Mouse (Mus musculus) R1 (cell line): ENCODE results near the gene Sp2.

ENCODE experiments used
- DNase-seq: peaks from one replicate; pipeline ENCODE4 v3.0.0-alpha.2; 2018; ENCODE audit warnings: low read depth, low spot score

Gene Sp2

GRCm38 (mm10) chr11:96995836-96996772 is 13.3 kb upstream of the Sp2 start:
- no peak for DNase-seq

DNA sequence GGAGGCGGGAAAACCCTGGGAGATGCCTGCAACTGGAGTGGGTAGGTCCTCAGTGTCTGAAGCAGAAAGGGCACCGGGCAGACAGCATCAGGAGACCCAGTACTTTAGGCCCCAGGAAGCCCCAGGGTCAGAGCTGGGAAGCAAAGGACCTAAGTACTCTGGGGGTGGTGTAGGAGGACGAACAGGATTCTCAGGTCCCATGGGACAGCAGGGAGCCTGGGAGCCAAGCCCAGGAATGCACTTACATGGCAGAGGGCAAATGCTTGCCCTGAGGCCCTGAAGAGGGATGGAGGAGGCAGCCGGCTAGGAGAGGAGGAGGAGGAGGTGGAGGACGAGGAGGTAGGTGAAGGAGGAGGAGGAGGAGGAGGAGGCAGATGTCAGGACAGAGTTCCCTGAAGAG is 12.3 kb upstream of the Sp2 start:
- no peak for DNase-seq

GRCm38 (mm10) chr11:96992722-96993311 is 10.1 kb upstream of the Sp2 start:
- DNase-seq: no peak

GRCm38 (mm10) chr11:96991501-96991900 is 8.7 kb upstream of the Sp2 start:
- DNase-seq: no peak

DNA sequence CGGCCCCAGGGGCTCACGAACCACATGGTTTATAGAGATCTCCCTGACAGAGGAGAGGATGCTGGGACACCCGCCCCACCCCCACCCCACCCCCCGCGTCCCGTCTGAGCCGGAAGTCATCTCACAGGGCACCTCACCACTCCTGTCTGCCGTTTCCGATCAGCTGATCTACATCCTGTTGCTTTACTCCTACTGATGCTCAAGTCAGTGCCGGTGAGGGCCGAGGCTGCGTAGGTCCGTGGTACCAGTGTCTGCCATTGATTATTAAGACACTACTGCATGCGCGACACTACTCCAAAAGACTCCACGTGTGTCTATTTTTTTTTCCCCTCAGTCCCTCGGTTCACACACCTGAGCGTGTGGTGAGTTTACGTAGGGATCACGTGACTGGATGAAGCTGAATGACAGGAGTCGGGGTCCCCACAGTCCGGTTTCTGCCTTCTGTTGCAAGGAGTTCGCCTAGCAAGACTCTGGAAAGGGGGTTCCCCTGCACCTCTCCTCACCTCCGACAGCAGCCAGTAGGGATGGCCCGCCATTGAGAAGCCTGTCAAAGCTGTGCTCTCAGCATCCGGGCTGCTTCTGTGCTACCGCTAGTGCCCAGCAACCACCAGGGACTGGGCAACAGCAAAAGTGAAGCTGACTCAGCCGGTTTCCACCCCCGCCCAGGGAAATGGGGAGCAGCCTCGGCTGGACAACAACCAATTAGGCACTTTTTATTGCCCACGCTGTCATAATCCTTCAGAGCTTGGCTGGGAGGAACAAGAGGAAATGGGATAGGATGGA is 5.3 kb upstream of the Sp2 start:
- peak; percentile 75 for DNase-seq

GRCm38 (mm10) chr11:96986463-96986862 is 3.7 kb upstream of the Sp2 start:
- no peak for DNase-seq

DNA sequence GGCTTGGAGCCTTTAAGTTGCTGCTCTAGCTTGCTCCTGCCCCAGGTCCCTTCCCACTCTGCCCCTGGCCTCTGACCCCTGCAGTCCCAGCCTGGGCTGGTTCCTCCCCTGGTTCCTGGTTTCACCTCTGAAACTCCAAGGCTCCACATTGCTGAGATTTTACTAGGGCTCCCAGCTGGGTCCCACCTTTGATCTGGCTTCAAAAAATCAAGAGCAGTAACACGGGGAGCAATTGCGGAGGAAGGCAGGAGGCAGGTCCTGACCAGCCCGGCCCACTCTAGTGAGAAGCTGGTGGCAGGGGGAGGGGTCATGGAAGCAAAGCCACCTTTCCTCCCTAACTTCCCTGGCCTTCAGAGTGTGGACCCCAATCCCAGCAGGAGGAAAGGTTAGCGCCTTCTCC is 2.1 kb upstream of the Sp2 start:
- DNase-seq: no peak

GRCm38 (mm10) chr11:96982355-96982754 is 404 bp downstream of the Sp2 start:
- DNase-seq: peak; percentile 91

- DNase-seq: no peak
Measured at GRCm38 (mm10) chr11:96981461-96981860, 1.3 kb downstream of the Sp2 start.

GRCm38 (mm10) chr11:96980021-96980420 is 2.7 kb downstream of the Sp2 start:
- peak; percentile 93 for DNase-seq

GRCm38 (mm10) chr11:96979329-96979728 is 3.4 kb downstream of the Sp2 start:
- DNase-seq: peak; percentile 71

DNA sequence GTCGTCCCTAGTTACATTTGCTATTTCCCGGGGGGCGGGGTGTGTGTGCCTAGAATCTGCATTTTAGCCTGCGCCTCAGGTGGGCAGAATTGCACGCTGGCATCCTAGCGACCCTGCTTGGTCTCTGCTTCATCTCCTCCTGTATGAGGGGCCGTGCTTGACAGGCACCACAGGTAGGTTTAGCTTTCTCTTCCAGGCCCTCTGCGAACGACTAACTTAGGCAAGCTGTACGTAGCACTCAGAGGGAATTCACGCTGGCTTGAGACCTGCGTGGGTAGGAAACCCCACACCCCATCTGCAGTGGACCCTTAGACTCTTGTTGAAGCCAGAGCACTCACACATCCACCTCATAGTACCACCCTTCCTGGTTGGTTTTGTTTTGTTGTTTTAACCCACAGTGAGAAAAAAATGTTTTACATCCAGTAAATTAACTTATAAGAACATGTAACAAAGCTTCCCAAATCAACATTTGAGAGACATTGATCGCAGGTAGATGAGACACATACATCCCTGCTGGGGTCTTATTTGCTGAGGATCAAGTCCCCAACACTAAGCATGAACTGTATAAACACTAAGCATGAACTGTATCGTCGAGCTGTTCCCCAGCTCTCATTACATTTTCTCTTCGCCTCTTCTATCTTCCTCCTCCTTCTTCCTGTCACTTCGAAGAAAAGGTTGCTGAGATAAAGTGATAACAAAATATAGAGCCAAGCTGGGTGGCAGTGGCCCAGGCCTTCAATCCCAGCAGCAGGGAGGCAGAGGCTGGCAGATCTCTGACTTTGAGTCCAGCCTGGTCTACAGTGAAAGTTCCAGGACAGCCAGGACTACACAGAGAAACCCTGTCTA is 4.1 kb downstream of the Sp2 start:
- no peak for DNase-seq

DNA sequence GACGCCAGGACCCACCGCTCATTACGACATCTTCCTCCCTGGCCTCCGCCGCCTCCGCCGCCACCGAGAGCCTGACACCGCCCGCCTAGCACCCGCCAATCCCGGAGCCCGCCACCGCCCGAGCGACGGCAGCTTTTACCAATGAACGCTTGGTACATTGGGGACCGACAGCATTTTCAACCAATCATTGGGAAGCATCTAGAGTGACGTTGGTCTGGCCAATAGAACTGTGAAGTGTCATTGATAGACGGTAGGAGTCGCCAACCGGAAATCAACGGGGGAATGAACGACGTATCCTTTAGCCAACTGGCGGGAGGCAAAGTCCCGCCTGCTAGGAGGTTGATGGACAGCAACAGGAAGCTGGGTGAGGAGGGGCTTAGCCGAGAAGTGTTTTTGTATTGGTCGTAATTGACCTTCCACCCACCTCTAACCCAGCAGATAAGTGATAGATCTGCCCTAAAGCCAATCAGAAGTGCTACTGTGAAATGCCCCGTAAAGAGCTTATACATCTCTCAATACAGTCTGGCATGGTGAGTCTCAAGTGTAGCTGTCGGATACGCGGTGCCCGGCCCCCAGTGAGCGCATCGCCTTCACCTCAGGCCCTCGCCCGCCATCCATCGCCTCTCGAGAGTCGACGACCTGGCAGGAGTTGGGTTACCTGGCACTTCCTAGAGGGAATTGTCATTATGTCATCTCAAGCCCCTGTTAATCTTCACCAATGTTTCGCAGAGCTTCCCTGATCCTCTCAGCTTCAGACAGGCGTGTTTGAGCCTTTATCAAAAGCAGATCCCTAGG is 5.0 kb downstream of the Sp2 start:
- DNase-seq: peak; percentile 100

GRCm38 (mm10) chr11:96976911-96977591 is 5.7 kb downstream of the Sp2 start:
- peak; percentile 86 for DNase-seq

DNA sequence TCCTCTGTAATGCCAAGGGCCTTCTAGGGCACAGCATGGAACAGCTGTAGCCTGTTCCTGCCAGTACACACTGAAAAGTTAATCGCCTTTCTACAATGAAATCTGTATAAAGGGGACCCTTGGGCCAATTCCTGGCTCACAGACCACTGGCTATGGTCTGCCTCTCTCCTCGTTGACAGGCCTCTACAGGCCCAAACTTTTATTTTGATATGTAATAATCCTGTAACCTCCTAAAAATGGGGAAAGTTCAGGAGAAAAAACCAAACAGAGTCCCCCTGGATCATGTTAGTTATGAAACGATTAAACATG is 6.4 kb downstream of the Sp2 start:
- DNase-seq: no peak

DNA sequence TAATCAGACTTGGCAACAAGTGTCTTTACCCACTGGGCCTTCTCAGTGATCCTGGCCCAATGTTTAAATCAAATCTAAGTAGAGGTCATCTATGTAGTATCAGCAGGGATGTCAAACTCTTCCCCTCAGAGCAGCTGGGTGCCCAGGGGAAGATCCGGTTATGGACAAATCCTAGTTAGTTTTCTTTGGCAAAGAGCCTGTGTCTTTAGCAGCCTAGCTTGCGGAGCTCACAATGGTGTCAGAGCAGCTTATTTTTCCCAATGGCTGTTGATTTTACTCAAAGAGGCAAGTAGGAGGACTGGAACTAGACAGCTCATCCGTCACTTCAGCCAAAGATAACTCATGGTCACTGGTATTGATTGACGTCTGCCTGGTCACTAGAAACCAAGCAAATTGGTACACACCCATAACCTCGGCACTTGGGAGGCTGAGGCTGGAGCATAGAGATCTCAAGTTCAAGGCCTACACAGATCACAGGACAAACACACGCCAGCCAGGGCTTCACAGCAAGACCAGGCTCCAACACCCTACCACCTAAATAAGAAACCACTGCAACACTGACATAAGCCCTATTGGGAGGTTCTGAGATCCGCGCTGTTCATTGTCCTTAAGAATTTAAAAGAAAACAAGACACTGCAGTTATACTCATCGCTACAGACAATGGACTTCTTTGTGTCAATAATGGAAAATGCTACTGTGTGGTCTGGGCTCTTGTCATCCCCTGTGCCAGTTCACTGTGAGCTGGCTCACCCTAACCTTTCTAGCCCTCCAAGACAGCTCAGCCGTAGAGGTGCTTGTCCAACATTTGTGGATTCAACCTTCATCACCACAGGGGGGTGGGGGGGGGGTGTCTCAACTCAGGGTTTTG is 7.0 kb downstream of the Sp2 start:
- peak; percentile 33 for DNase-seq

GRCm38 (mm10) chr11:96974813-96975212 is 7.9 kb downstream of the Sp2 start:
- no peak for DNase-seq

DNA sequence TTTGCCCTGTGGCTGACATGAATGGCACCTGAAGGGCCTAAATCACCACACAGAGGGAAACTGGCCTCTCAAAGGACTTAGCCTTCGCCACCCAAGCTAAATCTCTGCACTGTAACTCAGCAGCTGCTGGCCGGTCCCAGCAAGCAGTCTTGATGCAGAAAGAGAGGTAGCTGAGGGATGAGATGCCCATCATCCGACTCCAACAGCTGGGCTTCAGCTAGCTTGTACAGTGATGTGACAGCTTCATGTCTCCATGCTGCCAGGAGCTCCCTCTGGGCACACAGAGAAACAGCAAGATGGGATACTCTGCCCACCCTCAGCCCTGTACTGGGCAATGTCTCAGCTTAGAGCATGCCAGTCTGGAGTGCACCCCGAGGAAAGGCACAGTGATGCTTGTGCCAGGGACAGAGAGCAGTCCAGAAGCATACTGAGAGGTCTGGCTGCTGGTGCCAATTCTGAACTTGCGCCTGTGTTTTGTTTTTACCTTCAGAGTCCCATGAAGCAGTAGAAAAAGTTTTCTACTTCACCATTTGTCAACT is 9.3 kb downstream of the Sp2 start:
- no peak for DNase-seq

DNA sequence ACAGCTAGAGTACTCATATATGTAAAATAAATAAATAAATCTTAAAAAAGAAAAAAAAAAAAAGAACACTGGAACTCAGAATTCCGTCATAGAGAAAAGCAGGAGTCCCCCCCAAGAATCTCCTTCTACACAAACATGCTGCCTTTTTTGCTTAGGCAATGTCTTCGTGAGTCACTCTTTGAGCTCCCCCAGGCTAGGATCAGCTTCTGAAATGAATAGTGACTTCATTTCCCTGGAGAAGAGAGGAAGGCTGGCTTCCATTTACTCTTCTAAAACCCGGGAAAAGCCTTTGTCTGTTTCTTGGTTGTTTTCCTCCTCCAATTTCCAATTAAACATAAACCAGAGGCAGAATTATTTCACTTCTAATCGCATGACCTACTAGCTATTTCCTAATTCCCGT is 9.9 kb downstream of the Sp2 start:
- DNase-seq: no peak
